Mouse (Mus musculus) left cerebral cortex, postnatal 14 days (tissue): ENCODE results near the gene Krt42. TPM values are rescaled to one million over a fixed set of nuclear protein-coding genes. Genes with fewer than 3 reads are reported as not detected.

Source experiments
- DNase-seq, 2 experiments: peaks; one replicate each; pipeline ENCODE4 v3.0.0; 2021 to 2022; ENCODE audit warnings: low spot score in 2 of 2, mixed read lengths in 1 of 2
- intact Hi-C: fragments of 180-260 bp; cut with DNase I; formaldehyde crosslinking; loops from one replicate; pipeline ENCODE4 v1.15.1; 2025
- total RNA-seq, 2 experiments: library from RNA; stranded (reverse); gene quantifications; 2 replicates each; pipeline ENCODE4 v1.2.3; 2021

Gene Krt42
- total RNA-seq, 2 experiments from 2014 or later: not detected

DNA sequence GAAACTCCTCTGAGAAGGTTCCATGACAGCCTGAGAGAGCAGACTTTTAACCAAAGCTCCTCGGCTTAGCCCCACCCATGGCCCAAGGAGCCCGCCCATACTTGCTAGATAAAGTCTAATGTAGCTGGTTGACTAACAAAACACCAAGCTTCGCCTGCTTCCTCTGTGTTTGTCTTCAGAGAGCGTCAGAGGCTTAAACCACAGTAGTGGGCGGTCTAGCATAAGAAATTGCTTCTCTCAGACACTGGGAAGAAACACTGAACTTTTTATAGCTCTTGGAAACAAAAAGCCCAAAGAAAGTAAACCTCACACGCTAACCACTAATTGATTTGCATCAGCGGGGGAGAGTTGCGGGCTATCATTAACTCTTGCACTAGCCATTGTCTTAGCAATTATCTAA lies 47.9 kb downstream of the Krt42 start:
- DNase-seq: peak; percentile 11 to 24
- intact Hi-C loops: no loop called here

DNA sequence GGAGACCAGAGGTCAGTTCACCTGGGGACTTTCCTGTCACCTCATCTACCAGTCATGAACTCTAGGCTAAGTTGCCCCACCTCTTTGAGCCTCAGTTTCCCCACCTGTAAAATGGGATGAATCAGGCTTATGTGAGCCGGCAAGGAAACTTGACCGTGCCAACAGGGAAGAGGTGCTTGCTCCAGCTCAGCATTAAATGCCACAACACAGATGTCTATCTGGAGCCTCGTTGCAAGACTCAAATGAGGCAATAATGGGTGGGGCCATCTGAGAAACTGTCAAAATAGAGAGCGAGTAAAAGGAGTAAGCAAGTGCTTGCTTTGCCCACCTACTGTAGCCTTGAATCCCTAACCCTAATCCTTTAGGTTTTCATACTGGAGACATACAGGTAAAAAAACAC lies 50.4 kb downstream of the Krt42 start:
- intact Hi-C loops: no loop called here
- no peak for DNase-seq

Other genes with a start within 250 kb of the Krt42 start
- gene Krt33b, start 240.0 kb downstream of the Krt42 start, total RNA-seq: not detected
- not detected for gene Krt34, start 228.3 kb downstream of the Krt42 start, total RNA-seq
- gene Krt31, start 219.3 kb downstream of the Krt42 start, total RNA-seq: not detected
- not detected for gene Krt32, start 181.6 kb downstream of the Krt42 start, total RNA-seq
- gene Krt35, start 173.6 kb downstream of the Krt42 start, total RNA-seq: not detected
- gene Krt36, start 164.2 kb downstream of the Krt42 start, total RNA-seq: not detected
- gene Krt13, start 148.3 kb downstream of the Krt42 start, total RNA-seq: not detected
- gene Krt15, start 133.9 kb downstream of the Krt42 start, total RNA-seq: not detected
- gene Krt19, start 121.2 kb downstream of the Krt42 start, total RNA-seq: under 1 TPM in 1 of 2 experiments, not detected in 1; 0.63 TPM
- gene Krt9, start 76.6 kb downstream of the Krt42 start, total RNA-seq: 1 to 10 TPM; 2.6 to 2.7 TPM
- not detected for gene Krt14, start 62.3 kb downstream of the Krt42 start, total RNA-seq
- gene Krt16, start 21.0 kb downstream of the Krt42 start, total RNA-seq: not detected
- gene Krt17, start 8.8 kb downstream of the Krt42 start, total RNA-seq: not detected
- gene Eif1, start 50.0 kb upstream of the Krt42 start, total RNA-seq: 100 to 1,000 TPM; 803 to 821 TPM
- not detected for gene Gast, start 64.5 kb upstream of the Krt42 start, total RNA-seq
- gene Hap1, start 86.3 kb upstream of the Krt42 start, total RNA-seq: 100 to 1,000 TPM in 1 of 2 experiments, 10 to 100 TPM in 1; 94.6 to 151 TPM
- 10 to 100 TPM; 38.1 to 49.8 TPM for gene Jup, start 127.9 kb upstream of the Krt42 start, total RNA-seq
- 1 to 10 TPM; 5.7 to 5.8 TPM for gene P3h4, start 145.0 kb upstream of the Krt42 start, total RNA-seq
- 10 to 100 TPM; 10.0 to 12.2 TPM for gene Fkbp10, start 145.8 kb upstream of the Krt42 start, total RNA-seq
- gene Nt5c3b, start 171.9 kb upstream of the Krt42 start, total RNA-seq: 10 to 100 TPM; 62.9 to 63.1 TPM
- gene Klhl10, start 172.0 kb upstream of the Krt42 start, total RNA-seq: 1 to 10 TPM; 1.4 to 2.2 TPM
- 10 to 100 TPM; 81.8 to 82.1 TPM for gene Klhl11, start 202.9 kb upstream of the Krt42 start, total RNA-seq